Mouse (Mus musculus) myocyte (in vitro differentiated cells): ENCODE measurements around the gene Ncoa4. TPM values are rescaled to one million over a fixed set of nuclear protein-coding genes. Genes with fewer than 3 reads are reported as not detected.

Source experiments
- H3K27me3 ChIP-seq: one replicate; pipeline ENCODE4 v1.6.1; 2011; ENCODE audit not compliant: control insufficient read depth, insufficient read depth, insufficient read length
- H3K36me3 ChIP-seq: one replicate; pipeline ENCODE4 v1.6.1; 2011; ENCODE audit not compliant: control insufficient read depth, insufficient read depth
- H3K4me2 ChIP-seq: one replicate; pipeline ENCODE4 v1.6.1; 2011; ENCODE audit warnings: low read depth, control low read depth
- H3K4me3 ChIP-seq: one replicate; pipeline ENCODE4 v1.5.1; 2011; ENCODE audit warnings: mild to moderate bottlenecking, control low read depth, moderate library complexity
- H3K79me2 ChIP-seq: one replicate; pipeline ENCODE4 v1.6.1; 2011; ENCODE audit not compliant: control insufficient read depth, insufficient read depth
- H3ac ChIP-seq: one replicate; pipeline ENCODE4 v1.6.1; 2011; ENCODE audit not compliant: control insufficient read depth, insufficient read length
- CEBPB ChIP-seq: IDR thresholded peaks from 2 replicates; pipeline ENCODE4 v1.6.1; 2011; ENCODE audit warnings: mild to moderate bottlenecking, moderate library complexity; ENCODE audit not compliant: poor library complexity, insufficient read depth, severe bottlenecking
- E2F4 ChIP-seq: IDR thresholded peaks from one replicate; pipeline ENCODE4 v1.6.1; 2011; ENCODE audit warnings: mild to moderate bottlenecking, control low read depth, moderate library complexity; ENCODE audit not compliant: insufficient read depth
- MAX ChIP-seq: IDR thresholded peaks from one replicate; pipeline ENCODE4 v1.6.1; 2011; ENCODE audit warnings: low read depth, mild to moderate bottlenecking, control low read depth
- MYOD1 ChIP-seq, 3 experiments: IDR thresholded peaks; one replicate each; pipeline ENCODE4 v1.6.1; 2011; ENCODE audit warnings: control low read depth in 2 of 3, low read depth in 2 of 3, mild to moderate bottlenecking in 2 of 3, moderate library complexity in 1 of 3; ENCODE audit not compliant: insufficient read length in 2 of 3, control insufficient read depth in 1 of 3
- MYOG ChIP-seq, 3 experiments: IDR thresholded peaks; one replicate each; pipeline ENCODE4 v1.6.1; 2011; ENCODE audit warnings: control low read depth in 2 of 3, low read depth in 2 of 3, mild to moderate bottlenecking in 2 of 3; ENCODE audit not compliant: insufficient read length in 2 of 3, control insufficient read depth in 1 of 3, insufficient read depth in 1 of 3
- POLR2A ChIP-seq: IDR thresholded peaks from one replicate; pipeline ENCODE4 v1.6.1; 2011; ENCODE audit warnings: low read depth, mild to moderate bottlenecking, control low read depth, moderate library complexity; ENCODE audit not compliant: insufficient read length
- POLR2AphosphoS2 ChIP-seq: IDR thresholded peaks from one replicate; pipeline ENCODE4 v1.6.1; 2011; ENCODE audit warnings: low read depth, control low read depth; ENCODE audit not compliant: insufficient read length
- REST ChIP-seq: IDR thresholded peaks from one replicate; pipeline ENCODE4 v1.6.1; 2011; ENCODE audit warnings: mild to moderate bottlenecking, control low read depth, moderate library complexity; ENCODE audit not compliant: insufficient read depth, insufficient read length
- SRF ChIP-seq: IDR thresholded peaks from one replicate; pipeline ENCODE4 v1.6.1; 2011; ENCODE audit warnings: low read depth; ENCODE audit not compliant: control insufficient read depth, insufficient read length
- TCF12 ChIP-seq: IDR thresholded peaks from one replicate; pipeline ENCODE4 v1.6.1; 2011; ENCODE audit warnings: mild to moderate bottlenecking, control low read depth; ENCODE audit not compliant: poor library complexity, insufficient read depth, severe bottlenecking
- TCF3 ChIP-seq: IDR thresholded peaks from one replicate; pipeline ENCODE4 v1.6.1; 2011; ENCODE audit warnings: low read depth, control low read depth; ENCODE audit not compliant: insufficient read length
- USF1 ChIP-seq: IDR thresholded peaks from one replicate; pipeline ENCODE4 v1.6.1; 2011; ENCODE audit warnings: low read depth, mild to moderate bottlenecking, control low read depth, moderate library complexity
- polyA plus RNA-seq: library from polyadenylated mRNA; unstranded; fragments of >200 nt; fragmentation: generic; extraction: Trizol; gene quantifications from one replicate; pipeline ENCODE4 v1.2.1, GENCODE M21; 2012; ENCODE audit warnings: missing spikeins

Gene Ncoa4
- polyA plus RNA-seq, 1 experiment: 20.2 TPM

DNA sequence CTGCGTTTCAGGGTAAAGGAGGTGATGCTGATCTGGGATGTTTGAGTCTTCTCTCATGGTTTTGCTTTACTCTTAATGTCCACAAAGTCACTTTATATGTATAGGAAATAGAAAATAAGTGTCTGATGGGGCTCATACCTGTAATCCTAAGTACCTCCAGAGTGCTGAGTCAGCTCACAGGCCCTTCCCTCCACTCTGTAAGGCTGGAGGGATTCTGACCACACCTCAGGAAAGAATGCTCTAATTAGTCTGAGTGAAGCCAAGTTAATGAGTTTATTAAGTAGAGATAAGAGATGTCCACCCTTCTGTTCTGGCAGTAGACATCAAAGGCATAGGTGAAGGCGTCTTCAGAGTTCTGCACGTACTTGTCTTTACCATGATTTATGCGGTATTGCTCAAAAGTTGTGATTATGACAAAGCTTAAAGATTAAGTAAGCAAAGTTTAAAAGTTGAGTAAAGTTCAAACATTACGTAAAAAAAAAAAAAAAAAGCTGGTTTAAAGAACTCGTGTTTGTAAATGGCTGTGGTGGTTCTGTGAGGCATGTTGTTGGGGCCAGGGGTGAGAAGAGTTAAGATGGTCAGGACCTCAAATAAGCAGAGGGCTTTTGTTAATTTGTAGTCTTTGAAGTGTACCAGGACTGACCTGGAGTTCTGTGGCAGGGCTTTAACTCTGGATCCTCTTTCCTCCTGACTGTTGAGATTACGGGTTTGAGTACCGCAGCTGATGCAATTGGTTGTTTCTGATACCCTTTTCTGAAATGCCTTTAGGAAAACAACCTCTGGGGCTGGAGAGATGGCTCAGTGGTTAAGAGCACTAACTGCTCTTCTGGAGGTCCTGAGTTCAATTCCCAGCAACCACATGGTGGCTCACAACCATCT lies 4.7 kb downstream of the Ncoa4 start:
- TF ChIP-seq POLR2A (no peak), CEBPB (no peak), SRF (no peak), MYOD1 (IDR thresholded peaks at IDR 0.05; ENCODE audit: control insufficient read depth in 1 of 3, insufficient read length in 2 of 3, low read depth in 2 of 3) (no peak), POLR2AphosphoS2 (no peak), USF1 (no peak), TCF3 (no peak), MAX (no peak), E2F4 (no peak), REST (no peak), MYOG (IDR thresholded peaks at IDR 0.05; ENCODE audit: control insufficient read depth in 1 of 3, insufficient read depth in 1 of 3, insufficient read length in 2 of 3, low read depth in 2 of 3) (no peak)
- Histone ChIP-seq H3K4me3 (peak overlapping the region; percentile 27), H3ac (no peak overlapping the region), H3K79me2 (peaks cover 87% of the 10 kb centered on the region), H3K27me3 (no peaks in the 10 kb centered on the region), H3K36me3 (no peaks in the 10 kb centered on the region), H3K4me2 (peak overlapping the region; percentile 65)

- Histone ChIP-seq H3K36me3 (no peaks in the 10 kb centered on the region), H3ac (no peak overlapping the region), H3K4me3 (peak overlapping the region; percentile 27), H3K79me2 (peaks cover 93% of the 10 kb centered on the region), H3K27me3 (no peaks in the 10 kb centered on the region), H3K4me2 (peak overlapping the region; percentile 65)
- peak in 2 of 3 experiments; percentile 54 to 89 for TF ChIP-seq MYOD1 (IDR thresholded peaks at IDR 0.05; ENCODE audit: control insufficient read depth in 1 of 3, insufficient read length in 2 of 3, low read depth in 2 of 3)
- no peak for TF ChIP-seq TCF12
- peak; percentile 31 for TF ChIP-seq POLR2A
- peak in 1 of 3 experiments; percentile 76 for TF ChIP-seq MYOG (IDR thresholded peaks at IDR 0.05; ENCODE audit: control insufficient read depth in 1 of 3, insufficient read depth in 1 of 3, insufficient read length in 2 of 3, low read depth in 2 of 3)
- TF ChIP-seq USF1: no peak
- no peak for TF ChIP-seq CEBPB
- no peak for TF ChIP-seq REST
- TF ChIP-seq TCF3: no peak
- no peak for TF ChIP-seq POLR2AphosphoS2
- TF ChIP-seq SRF: no peak
- no peak for TF ChIP-seq E2F4
- TF ChIP-seq MAX: no peak
Measured at GRCm38 (mm10) chr14:32165278-32166061, 5.8 kb downstream of the Ncoa4 start.

DNA sequence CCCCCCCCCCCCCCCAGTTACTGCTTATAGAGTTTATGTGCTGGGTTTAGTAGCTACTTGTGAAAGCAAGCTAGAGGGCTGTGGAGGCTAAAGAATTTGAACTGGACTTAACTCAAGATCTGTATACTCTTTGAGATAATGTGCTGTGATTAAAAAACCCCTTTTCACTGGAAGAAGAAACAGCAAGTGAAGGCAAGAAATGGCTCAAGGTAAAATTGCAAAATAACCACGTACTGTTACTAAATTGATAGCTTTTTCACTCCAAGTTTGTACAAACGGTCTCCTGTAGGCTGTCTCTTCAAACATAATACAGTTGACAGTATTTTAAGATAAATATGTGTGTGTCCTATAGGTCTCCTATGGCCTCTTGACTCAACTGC lies 6.4 kb downstream of the Ncoa4 start:
- peak overlapping the region; percentile 27 for H3K4me3 ChIP-seq
- TF ChIP-seq POLR2AphosphoS2 (no peak), REST (no peak), CEBPB (no peak), E2F4 (no peak), MYOG (IDR thresholded peaks at IDR 0.05; ENCODE audit: control insufficient read depth in 1 of 3, insufficient read depth in 1 of 3, insufficient read length in 2 of 3, low read depth in 2 of 3) (no peak), TCF12 (no peak), MAX (no peak), POLR2A (no peak), TCF3 (no peak), MYOD1 (IDR thresholded peaks at IDR 0.05; ENCODE audit: control insufficient read depth in 1 of 3, insufficient read length in 2 of 3, low read depth in 2 of 3) (no peak)
- peaks cover 89% of the 10 kb centered on the region for H3K79me2 ChIP-seq
- H3K36me3 ChIP-seq: peaks cover under 1% of the 10 kb centered on the region
- no peaks in the 10 kb centered on the region for H3K27me3 ChIP-seq
- no peak overlapping the region for H3ac ChIP-seq
- peak overlapping the region; percentile 65 for H3K4me2 ChIP-seq

DNA sequence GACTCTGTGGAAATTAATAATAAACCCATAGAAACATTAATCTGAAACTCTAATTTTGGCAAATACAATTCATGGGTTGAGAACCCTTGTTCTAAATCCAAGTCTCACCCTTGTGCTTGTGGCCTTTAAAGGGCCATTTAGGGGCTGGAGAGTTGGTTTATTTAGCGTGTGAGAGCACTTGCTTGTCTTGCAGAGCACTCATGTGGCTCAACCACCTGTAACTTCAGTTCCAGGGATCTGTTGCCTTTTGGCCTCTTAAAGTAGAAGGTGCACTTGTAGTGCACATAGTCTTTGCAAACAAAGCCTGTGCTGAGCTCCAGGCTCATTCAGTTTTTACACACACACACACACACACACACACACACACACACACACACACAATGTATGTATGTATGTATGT lies 7.2 kb downstream of the Ncoa4 start:
- Histone ChIP-seq H3K36me3 (peaks cover 4% of the 10 kb centered on the region), H3K79me2 (peaks cover 81% of the 10 kb centered on the region), H3K4me2 (peak overlapping the region; percentile 65), H3K4me3 (no peak overlapping the region), H3K27me3 (no peaks in the 10 kb centered on the region), H3ac (no peak overlapping the region)
- TF ChIP-seq MAX (no peak), POLR2A (no peak), MYOD1 (IDR thresholded peaks at IDR 0.05; ENCODE audit: control insufficient read depth in 1 of 3, insufficient read length in 2 of 3, low read depth in 2 of 3) (no peak), USF1 (no peak)
